Mouse (Mus musculus) midbrain, embryonic 16.5 days (tissue): Measurements from ENCODE around the gene Ino80e. TPM values are rescaled to one million over a fixed set of nuclear protein-coding genes. Genes with fewer than 3 reads are reported as not detected.

ENCODE experiments used
- ATAC-seq: fragments of 200-750 bp; cut with Nextera tagmentation; 2 replicates; pipeline ENCODE4 v1.8.0; 2017; ENCODE audit warnings: moderate TSS enrichment
- H3K27ac ChIP-seq: fragments of 300-500 bp; sonication (generic); 2 replicates; pipeline ENCODE4 v1.5.1; 2014; ENCODE audit warnings: mild to moderate bottlenecking, low read length, mixed read lengths
- H3K27me3 ChIP-seq: fragments of 300-500 bp; sonication (generic); 2 replicates; pipeline ENCODE4 v1.6.1; 2014; ENCODE audit warnings: low read depth, low read length, mixed read lengths; ENCODE audit not compliant: control insufficient read depth, insufficient read depth
- H3K36me3 ChIP-seq: fragments of 300-500 bp; sonication (generic); 2 replicates; pipeline ENCODE4 v1.6.1; 2014; ENCODE audit warnings: mild to moderate bottlenecking, low read length, moderate library complexity, mixed read lengths; ENCODE audit not compliant: control insufficient read depth, insufficient read depth
- H3K4me1 ChIP-seq: fragments of 300-500 bp; sonication (generic); 2 replicates; pipeline ENCODE4 v1.6.1; 2014; ENCODE audit warnings: mild to moderate bottlenecking, low read length, mixed read lengths; ENCODE audit not compliant: control insufficient read depth, insufficient read depth
- H3K4me2 ChIP-seq: fragments of 300-500 bp; sonication (generic); 2 replicates; pipeline ENCODE4 v1.6.1; 2014; ENCODE audit warnings: mild to moderate bottlenecking, low read length, mixed read lengths
- H3K4me3 ChIP-seq: fragments of 300-500 bp; sonication (generic); 2 replicates; pipeline ENCODE4 v1.5.1; 2014; ENCODE audit warnings: low read depth, mild to moderate bottlenecking, low read length, moderate library complexity, mixed read lengths
- H3K9ac ChIP-seq: fragments of 300-500 bp; sonication (generic); 2 replicates; pipeline ENCODE4 v1.6.1; 2014; ENCODE audit warnings: low read depth, low read length, mixed read lengths
- H3K9me3 ChIP-seq: fragments of 300-500 bp; sonication (generic); replicated peaks from 2 replicates; pipeline ENCODE4 v1.6.1; 2014; ENCODE audit warnings: mild to moderate bottlenecking, low read length, mixed read lengths; ENCODE audit not compliant: control insufficient read depth, poor library complexity, severe bottlenecking
- WGBS: fragments of 180-500 bp; shearing (Covaris S2); extraction: QIAGEN DNeasy Blood & Tissue Kit; methylation state at CpG from one replicate; pipeline ENCODE4 v1.1.7; 2014; 5-methylcytosine and 5-hydroxymethylcytosine counted together
- polyA plus RNA-seq: library from polyadenylated mRNA; unstranded; fragments of >200 nt; fragmentation: Nextera tagmentation; extraction: Ambion mirVana; gene quantifications from 2 replicates; pipeline ENCODE4 v1.2.1, GENCODE M21; 2015

The Ino80e gene
- polyA plus RNA-seq, 1 experiment from 2014 or later, result 98.3 TPM

- H3K4me2 ChIP-seq, result peak within 1 kb of the TSS; percentile 77
- no peaks in the 10 kb centered on the region for H3K27me3 ChIP-seq
- ATAC-seq, result peak; percentile 98
- peak within 1 kb of the TSS; percentile 97 for H3K27ac ChIP-seq
- H3K4me3 ChIP-seq, result peak within 1 kb of the TSS; percentile 85
- H3K9me3 ChIP-seq, result no peaks in the 10 kb centered on the region
- peaks cover 33% of the 10 kb centered on the region for H3K4me1 ChIP-seq
- H3K36me3 ChIP-seq, result peaks cover 6% of the 10 kb centered on the region; the same call in 1 of the 2 replicates
- peak within 1 kb of the TSS; percentile 90 for H3K9ac ChIP-seq
- WGBS, result under 1% methylated on average over 56 of the region's 56 CpGs
These were observed 22.3 kb upstream of the Ino80e start, which contains the start of gene Taok2 for GRCm38 (mm10) chr7:126884286-126885164. Taok2 (minus strand) TSS chr7:126884703.

DNA sequence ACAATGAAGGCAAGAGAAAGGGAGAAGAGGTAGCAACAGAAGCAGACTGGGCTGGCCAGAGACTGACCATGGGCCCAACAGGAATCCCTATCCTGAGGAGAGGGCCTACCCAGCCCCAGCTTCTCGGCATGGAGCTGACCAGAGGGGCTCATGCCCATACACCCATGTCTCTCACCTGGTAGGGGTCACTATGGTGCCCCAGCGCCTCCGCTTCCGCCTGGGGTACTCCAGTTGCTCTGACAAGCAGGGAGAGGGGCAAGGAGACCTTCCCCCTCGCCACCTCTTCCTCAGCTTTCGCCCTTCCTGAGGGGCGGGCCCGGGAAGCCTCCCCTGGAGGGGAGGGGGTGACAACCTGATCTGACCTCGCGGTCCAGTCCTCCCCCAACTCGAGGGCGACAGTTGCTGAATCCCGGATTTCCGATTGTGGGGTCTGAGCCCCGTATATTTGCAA lies 21.6 kb upstream of the Ino80e start:
- Histone ChIP-seq H3K4me2 (peak overlapping the region; percentile 77), H3K36me3 (peaks cover 10% of the 10 kb centered on the region), H3K9me3 (no peaks in the 10 kb centered on the region), H3K4me3 (peak overlapping the region; percentile 85), H3K27me3 (no peaks in the 10 kb centered on the region), H3K4me1 (peaks cover 33% of the 10 kb centered on the region), H3K27ac (peak overlapping the region; percentile 97), H3K9ac (peak overlapping the region; percentile 90)
- whole genome bisulfite sequencing, result 1% methylated on average over 14 of the region's 15 CpGs
- peak; percentile 2; the same call in 1 of the 2 replicates for ATAC-seq

- Histone ChIP-seq H3K9me3 (no peaks in the 10 kb centered on the region), H3K9ac (peak overlapping the region; percentile 57; the same call in 1 of the 2 replicates), H3K36me3 (peaks cover 26% of the 10 kb centered on the region), H3K27ac (no peak overlapping the region), H3K4me2 (peak overlapping the region; percentile 77), H3K27me3 (no peaks in the 10 kb centered on the region), H3K4me3 (peak overlapping the region; percentile 85; the same call in 1 of the 2 replicates), H3K4me1 (peaks cover 33% of the 10 kb centered on the region)
- 76% methylated on average over 6 of the region's 6 CpGs for WGBS
- ATAC-seq, result no peak
These were observed 18.9 kb upstream of the Ino80e start for GRCm38 (mm10) chr7:126881040-126881439.

GRCm38 (mm10) chr7:126877239-126877638 lies 15.1 kb upstream of the Ino80e start:
- H3K4me1 ChIP-seq, result peaks cover 19% of the 10 kb centered on the region
- no peak overlapping the region for H3K27ac ChIP-seq
- H3K4me3 ChIP-seq, result no peak overlapping the region
- peaks cover 58% of the 10 kb centered on the region for H3K36me3 ChIP-seq
- H3K27me3 ChIP-seq, result no peaks in the 10 kb centered on the region
- ATAC-seq, result no peak
- no peak overlapping the region for H3K9ac ChIP-seq
- no peaks in the 10 kb centered on the region for H3K9me3 ChIP-seq
- 96% methylated on average over 1 of the region's 1 CpGs for WGBS
- H3K4me2 ChIP-seq, result no peak overlapping the region

- peaks cover 80% of the 10 kb centered on the region for H3K36me3 ChIP-seq
- ATAC-seq, result 0 out of 2 replicates have a peak, but pooled peaks have one; percentile 11
- no peak overlapping the region for H3K4me3 ChIP-seq
- no peaks in the 10 kb centered on the region for H3K9me3 ChIP-seq
- H3K4me1 ChIP-seq, result no peaks in the 10 kb centered on the region
- no peaks in the 10 kb centered on the region for H3K27me3 ChIP-seq
- H3K4me2 ChIP-seq, result no peak overlapping the region
- H3K9ac ChIP-seq, result no peak overlapping the region
- 92% methylated on average over 2 of the region's 2 CpGs for WGBS
- no peak overlapping the region for H3K27ac ChIP-seq
These were observed 8.3 kb upstream of the Ino80e start for GRCm38 (mm10) chr7:126870520-126870891.

DNA sequence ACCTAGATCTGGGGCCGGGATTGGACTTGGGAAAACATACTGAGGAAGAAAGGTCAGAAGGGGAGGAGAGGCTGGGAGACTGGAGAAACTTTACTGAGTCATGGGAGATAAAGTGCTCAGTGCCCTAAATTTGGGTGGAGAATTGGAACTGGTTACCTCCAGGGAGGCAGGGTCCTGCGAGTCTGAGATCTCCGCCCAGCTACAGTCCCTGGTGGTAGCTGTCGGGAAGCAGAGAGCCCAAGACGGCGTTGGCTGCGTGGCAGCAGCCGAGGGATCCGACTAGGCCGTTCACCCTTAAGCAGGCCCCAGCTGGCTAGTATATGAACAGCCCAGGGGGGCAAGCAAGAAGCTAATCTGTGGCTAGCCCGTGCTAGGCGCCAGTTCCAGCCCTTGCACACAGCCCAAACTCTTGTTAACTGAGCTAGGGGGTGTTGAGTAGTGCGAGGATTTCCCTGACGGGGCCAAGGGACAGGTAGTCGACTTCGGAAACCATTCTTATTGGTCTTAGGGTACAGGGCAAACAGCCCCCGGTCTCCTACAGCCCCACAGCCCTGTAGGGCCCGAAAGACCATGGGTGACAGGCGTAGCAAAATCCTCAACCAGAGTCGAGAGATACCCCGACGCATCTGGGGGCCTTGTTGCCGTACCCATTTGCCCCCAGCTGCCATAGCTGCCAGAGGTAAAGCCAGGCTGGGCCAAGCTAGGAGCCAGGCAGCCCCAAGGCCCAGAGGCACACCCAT lies 7.8 kb upstream of the Ino80e start:
- ATAC-seq, result no peak
- no peaks in the 10 kb centered on the region for H3K27me3 ChIP-seq
- no peaks in the 10 kb centered on the region for H3K9me3 ChIP-seq
- no peaks in the 10 kb centered on the region for H3K4me1 ChIP-seq
- H3K36me3 ChIP-seq, result peaks cover 78% of the 10 kb centered on the region
- H3K4me3 ChIP-seq, result no peak overlapping the region
- no peak overlapping the region for H3K27ac ChIP-seq
- 90% methylated on average over 23 of the region's 23 CpGs for WGBS
- no peak overlapping the region for H3K9ac ChIP-seq
- no peak overlapping the region for H3K4me2 ChIP-seq

DNA sequence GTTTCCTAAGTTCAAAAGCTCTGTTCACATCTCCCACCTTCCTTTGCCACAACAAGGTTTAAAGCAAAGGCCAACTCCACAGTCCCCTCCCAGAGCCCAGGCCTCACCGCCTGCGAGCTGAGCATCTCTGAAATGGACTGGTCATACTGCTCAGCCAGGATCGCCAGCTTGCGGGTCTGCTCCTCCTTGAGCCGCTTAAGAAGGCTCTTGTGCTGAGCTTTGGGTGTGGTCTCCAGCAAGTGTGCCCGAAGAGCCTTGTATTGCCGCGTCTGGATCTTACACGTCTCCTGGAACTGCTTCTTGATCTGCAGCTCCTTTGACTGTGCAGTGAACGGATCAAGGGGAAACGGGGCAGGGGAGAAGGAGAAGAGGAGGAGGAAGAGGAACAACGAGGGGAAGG lies 5.8 kb upstream of the Ino80e start:
- no peak for ATAC-seq
- H3K27ac ChIP-seq, result no peak overlapping the region
- H3K4me1 ChIP-seq, result peaks cover 9% of the 10 kb centered on the region
- no peak overlapping the region for H3K9ac ChIP-seq
- H3K27me3 ChIP-seq, result no peaks in the 10 kb centered on the region
- no peak overlapping the region for H3K4me2 ChIP-seq
- H3K4me3 ChIP-seq, result no peak overlapping the region
- no peaks in the 10 kb centered on the region for H3K9me3 ChIP-seq
- H3K36me3 ChIP-seq, result peaks cover 69% of the 10 kb centered on the region
- 82% methylated on average over 12 of the region's 12 CpGs for WGBS

GRCm38 (mm10) chr7:126867534-126867933 lies 5.4 kb upstream of the Ino80e start:
- no peak overlapping the region for H3K4me3 ChIP-seq
- H3K36me3 ChIP-seq, result peaks cover 66% of the 10 kb centered on the region
- H3K9ac ChIP-seq, result no peak overlapping the region
- 88% methylated on average over 2 of the region's 2 CpGs for WGBS
- H3K27ac ChIP-seq, result no peak overlapping the region
- peaks cover 12% of the 10 kb centered on the region for H3K4me1 ChIP-seq
- no peak overlapping the region for H3K4me2 ChIP-seq
- no peak for ATAC-seq
- no peaks in the 10 kb centered on the region for H3K27me3 ChIP-seq
- no peaks in the 10 kb centered on the region for H3K9me3 ChIP-seq
